Mouse (Mus musculus) layer of hippocampus, adult 9-10 months (tissue): ENCODE measurements at regions not wholly inside any gene's neighbourhood (a gene's known extent, or its start where the extent isn't known, plus 50 kb on each side); places are given as distances from the start of the nearest gene placed in this dataset.

ENCODE experiments used
- DNase-seq: peaks from one replicate; pipeline ENCODE4 v3.0.0; 2022; ENCODE audit warnings: low spot score

DNA sequence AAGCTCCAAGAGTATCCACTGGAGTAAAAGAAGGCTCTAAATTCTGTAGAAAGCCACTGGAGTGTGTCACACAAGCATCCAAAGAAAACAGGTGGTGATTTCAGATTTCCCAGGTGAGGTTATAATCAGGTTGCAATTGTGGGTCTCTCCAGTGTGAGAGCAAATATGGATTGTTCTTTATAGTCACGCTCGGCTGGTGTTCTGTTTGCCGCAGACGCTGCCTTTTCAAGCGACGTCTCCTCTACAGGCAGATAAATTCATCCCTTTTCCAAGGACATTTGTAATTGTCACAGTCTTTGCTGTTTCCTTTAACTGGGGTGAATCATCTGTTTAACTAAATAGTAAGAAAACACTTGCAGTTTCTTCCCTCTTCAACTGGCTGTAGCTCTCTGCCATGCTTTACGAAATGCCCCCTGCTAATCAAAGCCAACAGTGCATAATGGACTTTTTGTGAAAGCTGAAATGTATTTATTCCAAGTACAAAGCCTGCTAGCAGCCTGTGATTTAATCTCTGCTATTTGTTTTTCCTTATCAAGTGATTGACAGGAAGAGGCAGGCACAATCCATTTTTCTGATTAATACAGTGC, 502.4 kb downstream of the Trim52 start:
- DNase-seq, result no peak
